Mouse (Mus musculus): ENCODE data around the gene Slc39a10. TPM values are rescaled to one million over a fixed set of nuclear protein-coding genes. Genes with fewer than 3 reads are reported as not detected.

Gene Slc39a10
- polyA plus RNA-seq, 1 experiment = 94.2 TPM

DNA sequence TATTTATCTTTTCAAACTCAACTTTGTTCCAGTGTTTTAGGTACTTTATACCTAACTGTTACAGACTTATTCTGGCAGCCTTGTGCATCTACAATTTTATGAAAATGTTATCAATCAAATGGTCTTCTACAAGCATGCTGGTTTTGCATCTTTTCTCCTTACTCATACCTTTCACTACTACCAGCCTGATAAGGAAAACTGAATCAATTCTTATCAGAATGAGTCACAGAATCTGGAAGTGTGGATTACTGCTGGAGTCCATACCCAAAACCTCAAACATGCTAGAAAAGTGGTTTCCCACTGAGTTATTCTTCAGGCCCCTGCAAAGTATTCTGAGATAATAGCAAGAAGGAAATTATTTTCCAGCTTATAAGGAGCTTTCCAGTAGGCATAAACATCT is 12.7 kb downstream of the Slc39a10 start:
- TF ChIP-seq POLR2A (IDR thresholded peaks at IDR 0.05; ENCODE audit: extremely low read depth, insufficient read depth, low read length) = no peak
- no peak for TF ChIP-seq CTCF (IDR thresholded peaks at IDR 0.05; ENCODE audit: extremely low read depth, insufficient read depth, low read length)
- no peaks in the 10 kb centered on the region; the same call in 1 of the 2 replicates for H3K4me1 ChIP-seq (ENCODE audit: control insufficient read depth, insufficient read depth, low read length)

DNA sequence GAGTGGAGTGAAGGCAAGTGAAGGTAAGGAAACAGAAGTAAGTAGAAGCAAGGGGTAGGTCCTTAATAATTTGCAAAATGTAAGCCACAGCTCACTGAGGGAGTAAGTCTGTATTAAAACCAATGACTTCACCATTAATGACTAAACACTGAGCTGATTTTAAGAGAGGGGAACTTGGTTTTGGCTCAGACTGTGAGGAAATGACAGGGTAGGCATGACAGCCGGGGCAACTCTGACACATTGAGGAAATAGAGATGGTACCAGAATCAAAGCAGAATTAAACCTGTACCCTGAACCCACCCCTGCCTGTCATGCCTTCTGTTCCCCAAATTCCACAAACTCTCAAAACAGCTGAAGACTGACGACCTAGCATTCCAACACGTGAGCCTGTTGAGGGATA is 18.9 kb downstream of the Slc39a10 start:
- no peak overlapping the region for H3K4me3 ChIP-seq (ENCODE audit: insufficient read depth, low read length)
- H3K27ac ChIP-seq (ENCODE audit: insufficient read depth, low read length) = no peak overlapping the region
- no peak for TF ChIP-seq POLR2A (IDR thresholded peaks at IDR 0.05; ENCODE audit: extremely low read depth, insufficient read depth, low read length)
- TF ChIP-seq CTCF (IDR thresholded peaks at IDR 0.05; ENCODE audit: extremely low read depth, insufficient read depth, low read length) = no peak
- H3K4me1 ChIP-seq (ENCODE audit: control insufficient read depth, insufficient read depth, low read length) = no peaks in the 10 kb centered on the region; the same call in 1 of the 2 replicates

More for the DNA sequence above, 12.7 kb downstream of the Slc39a10 start:
- H3K27ac ChIP-seq (ENCODE audit: insufficient read depth, low read length) = no peak overlapping the region
- H3K4me3 ChIP-seq (ENCODE audit: insufficient read depth, low read length) = no peak overlapping the region

- TF ChIP-seq CTCF (IDR thresholded peaks at IDR 0.05; ENCODE audit: extremely low read depth, insufficient read depth, low read length) = no peak
- TF ChIP-seq POLR2A (IDR thresholded peaks at IDR 0.05; ENCODE audit: extremely low read depth, insufficient read depth, low read length) = no peak
- H3K4me1 ChIP-seq (ENCODE audit: control insufficient read depth, insufficient read depth, low read length) = no peaks in the 10 kb centered on the region
- H3K4me3 ChIP-seq (ENCODE audit: insufficient read depth, low read length) = no peak overlapping the region
- no peak overlapping the region for H3K27ac ChIP-seq (ENCODE audit: insufficient read depth, low read length)
Measured at GRCm38 (mm10) chr1:46869788-46870187, 22.9 kb downstream of the Slc39a10 start.

DNA sequence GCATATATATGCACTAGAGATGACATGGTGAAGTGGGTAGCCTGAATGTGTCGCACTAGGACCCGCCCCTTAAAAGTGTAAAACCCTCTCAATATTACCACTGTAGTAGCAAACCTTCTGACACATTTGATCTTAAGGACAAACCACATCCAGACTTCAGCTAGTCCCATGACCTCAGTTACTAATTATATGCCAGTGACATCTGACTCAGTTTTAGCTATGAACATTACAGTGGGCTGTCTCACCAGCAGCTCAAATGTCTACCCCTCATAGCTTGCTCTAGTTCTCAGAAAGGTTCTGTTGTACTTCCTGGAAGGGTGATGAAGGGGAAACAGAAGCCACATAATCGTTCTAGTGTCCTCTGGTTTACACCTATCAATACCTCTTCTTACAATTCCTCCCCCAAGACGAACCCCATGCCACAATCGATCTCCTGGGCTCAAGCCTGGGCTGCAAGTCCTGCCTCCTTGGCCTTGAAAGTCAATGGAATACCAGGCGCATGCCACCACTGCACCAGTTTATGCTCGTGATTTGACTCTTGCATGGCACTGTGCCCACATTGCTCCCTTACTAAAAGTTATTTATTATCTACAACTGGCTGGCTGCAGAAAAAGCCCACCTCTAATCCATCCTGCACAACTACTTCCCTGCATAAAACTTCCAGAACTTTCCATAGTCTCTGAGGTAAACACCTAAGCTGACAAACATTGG is 28.3 kb downstream of the Slc39a10 start:
- Histone ChIP-seq H3K4me3 (ENCODE audit: insufficient read depth, low read length) (no peak overlapping the region), H3K27ac (ENCODE audit: insufficient read depth, low read length) (no peak overlapping the region), H3K4me1 (ENCODE audit: control insufficient read depth, insufficient read depth, low read length) (no peaks in the 10 kb centered on the region)
- TF ChIP-seq CTCF (IDR thresholded peaks at IDR 0.05; ENCODE audit: extremely low read depth, insufficient read depth, low read length) = no peak
- TF ChIP-seq POLR2A (IDR thresholded peaks at IDR 0.05; ENCODE audit: extremely low read depth, insufficient read depth, low read length) = no peak

DNA sequence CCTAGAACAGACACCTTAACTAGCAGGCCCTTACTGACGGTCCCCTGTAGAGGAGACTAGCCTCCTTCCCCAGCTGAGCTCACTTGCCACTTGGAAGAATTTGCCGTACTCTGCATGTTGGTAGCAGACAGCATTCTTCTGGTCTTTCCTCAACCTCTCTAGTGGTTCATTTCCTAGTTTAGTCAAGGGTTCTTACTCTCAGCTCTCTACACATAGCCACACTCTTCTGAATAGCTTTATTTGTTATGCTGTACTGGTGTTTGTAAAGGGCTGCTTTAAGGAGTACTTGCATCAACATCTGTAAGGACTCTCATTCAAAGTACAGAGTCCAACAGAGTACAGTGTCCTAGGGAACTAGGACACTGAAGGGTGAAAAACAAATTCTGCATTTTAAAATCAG is 29.2 kb downstream of the Slc39a10 start:
- Histone ChIP-seq H3K27ac (ENCODE audit: insufficient read depth, low read length) (no peak overlapping the region), H3K4me3 (ENCODE audit: insufficient read depth, low read length) (no peak overlapping the region), H3K4me1 (ENCODE audit: control insufficient read depth, insufficient read depth, low read length) (no peaks in the 10 kb centered on the region)
- TF ChIP-seq POLR2A (IDR thresholded peaks at IDR 0.05; ENCODE audit: extremely low read depth, insufficient read depth, low read length) (no peak), CTCF (IDR thresholded peaks at IDR 0.05; ENCODE audit: extremely low read depth, insufficient read depth, low read length) (no peak)

DNA sequence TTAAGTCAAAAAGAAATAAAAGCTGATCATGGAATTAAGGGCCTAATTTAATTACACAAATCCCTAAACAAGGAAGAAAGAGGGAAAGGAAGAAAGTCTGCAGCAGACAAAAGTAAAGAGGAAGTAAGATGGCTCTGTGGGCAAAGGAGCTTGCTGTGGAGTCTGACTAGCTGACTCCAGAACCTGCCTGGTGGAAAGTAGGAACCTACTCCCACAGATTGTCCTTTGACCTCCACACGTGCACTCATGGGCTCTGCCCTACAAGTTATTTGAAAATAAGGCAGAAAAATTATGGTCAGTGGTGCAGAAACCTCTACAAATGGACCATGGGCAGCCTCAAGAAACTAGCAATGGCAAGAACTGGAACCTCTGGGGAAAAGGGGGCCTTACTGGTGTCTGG is 32.6 kb downstream of the Slc39a10 start:
- H3K27ac ChIP-seq (ENCODE audit: insufficient read depth, low read length) = no peak overlapping the region
- no peaks in the 10 kb centered on the region for H3K4me1 ChIP-seq (ENCODE audit: control insufficient read depth, insufficient read depth, low read length)
- H3K4me3 ChIP-seq (ENCODE audit: insufficient read depth, low read length) = no peak overlapping the region
- TF ChIP-seq POLR2A (IDR thresholded peaks at IDR 0.05; ENCODE audit: extremely low read depth, insufficient read depth, low read length) (no peak), CTCF (IDR thresholded peaks at IDR 0.05; ENCODE audit: extremely low read depth, insufficient read depth, low read length) (no peak)

DNA sequence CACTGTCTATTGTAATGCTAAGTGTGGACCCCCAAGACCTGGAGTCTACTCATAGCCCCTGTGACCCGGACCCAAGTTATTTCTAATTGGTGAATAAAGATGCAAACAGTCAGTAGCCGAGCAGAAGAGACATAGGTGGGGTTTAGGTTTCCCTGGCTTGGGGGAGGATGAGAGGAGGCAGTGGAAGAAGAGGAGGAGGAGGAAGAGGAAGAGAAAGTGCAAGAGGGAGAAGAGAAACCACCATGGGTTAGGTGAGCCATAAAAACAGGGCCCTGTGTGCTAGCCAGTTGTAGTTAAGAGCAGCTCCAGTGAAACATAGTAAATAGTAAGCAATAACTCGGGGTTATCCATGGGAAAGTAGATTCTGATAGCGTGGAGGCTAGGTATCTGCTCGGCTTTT is 34.1 kb downstream of the Slc39a10 start:
- no peak overlapping the region for H3K4me3 ChIP-seq (ENCODE audit: insufficient read depth, low read length)
- peaks cover 1% of the 10 kb centered on the region; the same call in 1 of the 2 replicates for H3K4me1 ChIP-seq (ENCODE audit: control insufficient read depth, insufficient read depth, low read length)
- no peak for TF ChIP-seq POLR2A (IDR thresholded peaks at IDR 0.05; ENCODE audit: extremely low read depth, insufficient read depth, low read length)
- no peak for TF ChIP-seq CTCF (IDR thresholded peaks at IDR 0.05; ENCODE audit: extremely low read depth, insufficient read depth, low read length)
- H3K27ac ChIP-seq (ENCODE audit: insufficient read depth, low read length) = no peak overlapping the region

DNA sequence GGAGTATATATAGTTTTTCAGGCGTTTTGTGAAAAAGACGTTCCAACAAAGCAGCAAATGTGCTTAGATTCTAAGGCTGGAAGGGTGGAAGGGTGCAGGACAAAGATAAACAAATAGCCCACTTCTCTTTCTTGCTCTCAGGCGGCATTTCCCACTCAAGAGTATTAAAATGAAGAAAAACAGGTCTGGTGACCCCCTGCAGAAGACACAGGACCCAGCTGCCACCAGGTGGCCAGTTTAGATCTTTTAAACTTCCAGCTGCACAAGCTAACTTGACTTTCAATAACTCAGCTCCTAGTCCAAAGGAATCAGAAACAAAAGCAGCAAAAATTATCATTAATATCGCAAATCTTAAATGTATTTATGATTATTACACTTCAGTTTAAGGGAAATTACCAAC is 36.2 kb downstream of the Slc39a10 start:
- H3K4me1 ChIP-seq (ENCODE audit: control insufficient read depth, insufficient read depth, low read length) = peaks cover 3% of the 10 kb centered on the region; the same call in 1 of the 2 replicates
- no peak overlapping the region for H3K27ac ChIP-seq (ENCODE audit: insufficient read depth, low read length)
- no peak overlapping the region for H3K4me3 ChIP-seq (ENCODE audit: insufficient read depth, low read length)
- TF ChIP-seq CTCF (IDR thresholded peaks at IDR 0.05; ENCODE audit: extremely low read depth, insufficient read depth, low read length) (no peak), POLR2A (IDR thresholded peaks at IDR 0.05; ENCODE audit: extremely low read depth, insufficient read depth, low read length) (no peak)

- Histone ChIP-seq H3K27ac (ENCODE audit: insufficient read depth, low read length) (peak overlapping the region; percentile 87), H3K4me1 (ENCODE audit: control insufficient read depth, insufficient read depth, low read length) (peaks cover 3% of the 10 kb centered on the region; the same call in 1 of the 2 replicates), H3K4me3 (ENCODE audit: insufficient read depth, low read length) (peak overlapping the region; percentile 42)
- TF ChIP-seq CTCF (IDR thresholded peaks at IDR 0.05; ENCODE audit: extremely low read depth, insufficient read depth, low read length) = no peak
- no peak for TF ChIP-seq POLR2A (IDR thresholded peaks at IDR 0.05; ENCODE audit: extremely low read depth, insufficient read depth, low read length)
Measured at GRCm38 (mm10) chr1:46854036-46854900, 38.4 kb downstream of the Slc39a10 start.
